Mouse (Mus musculus) thymus, adult 2 months (tissue): ENCODE data around the gene Rrp1b.

Experiments used
- CTCF ChIP-seq: fragments of 200-500 bp; IDR thresholded peaks from 2 replicates; pipeline ENCODE4 v1.5.1; 2012; ENCODE audit warnings: mild to moderate bottlenecking, control low read depth, low read length, moderate library complexity, borderline replicate concordance; ENCODE audit not compliant: control insufficient read depth, poor library complexity, insufficient read depth; ENCODE audit errors: extremely low read depth
- POLR2A ChIP-seq: fragments of 200-500 bp; IDR thresholded peaks from 2 replicates; pipeline ENCODE4 v1.6.1; 2012; ENCODE audit warnings: mild to moderate bottlenecking, low read length, control low read depth, moderate library complexity; ENCODE audit not compliant: control insufficient read depth, poor library complexity, insufficient read depth; ENCODE audit errors: extremely low read depth

- TF ChIP-seq CTCF (no peak), POLR2A (no peak)
Observed at GRCm38 (mm10) chr17:32040263-32040662, 4.4 kb downstream of the Rrp1b start.
